ENCODE assay signal across 21 mouse cellular contexts in genomic region chr12:117236020-117236734, GRCm38 (mm10).
DNase-seq lines count a peak whose midpoint lies in the region; ATAC-seq lines count a peak whose summit lies in the region.
"Had no signal": no experiment of that assay in that cellular context is flagged by ENCODE, and none has a peak within 500 bp of the region (broad histone marks: within the 10 kb centered on the region; RNA-seq: fewer than 3 reads in every experiment).

No protein-coding gene starts in this region.

- WGBS in forebrain, embryonic 16.5 days, result 85% methylated on average over 4 of the region's 4 CpGs
- 78% methylated on average over 4 of the region's 4 CpGs for WGBS in forebrain, embryonic 11.5 days

- no peaks in the 10 kb centered on the region for H3K4me1 ChIP-seq in forebrain, embryonic 16.5 days (replicated peaks; ENCODE audit: control insufficient read depth, insufficient read depth, low read length)
- H3K4me1 ChIP-seq in forebrain, embryonic 11.5 days (replicated peaks; ENCODE audit: control insufficient read depth, insufficient read depth, low read length), result peaks cover 2% of the 10 kb centered on the region; the same call in 1 of the 2 replicates
- H3K4me1 ChIP-seq: heart, embryonic 10.5 days; hindbrain, embryonic 15.5 days had no signal

- ATAC-seq in granulocyte monocyte progenitor cell, adult 5-6 weeks (replicated peaks; ENCODE audit: poor library complexity, severe bottlenecking), result peak; percentile 56
- no peak for ATAC-seq in forebrain, embryonic 16.5 days
- no peak for ATAC-seq in forebrain, embryonic 11.5 days (replicated peaks; ENCODE audit: low FRiP score)
- ATAC-seq: CD4-positive, CD25-positive, alpha-beta regulatory T cell, adult 4 months; forebrain, embryonic 15.5 days had no signal

- H3K4me3 ChIP-seq in forebrain, embryonic 16.5 days (replicated peaks; ENCODE audit: low read length), result no peak overlapping the region
- no peak overlapping the region for H3K4me3 ChIP-seq in forebrain, embryonic 11.5 days (ENCODE audit: low read depth, low read length)
- H3K4me3 ChIP-seq: forebrain, embryonic 10.5 days; forebrain, embryonic 15.5 days; heart, adult 2 months; heart, embryonic 10.5 days; hindbrain, embryonic 12.5 days; hindbrain, embryonic 15.5 days had no signal

- no peak overlapping the region for H3K9ac ChIP-seq in forebrain, embryonic 16.5 days (replicated peaks; ENCODE audit: low read depth, low read length)
- no peak overlapping the region for H3K9ac ChIP-seq in forebrain, embryonic 11.5 days (ENCODE audit: low read length)
- H3K9ac ChIP-seq: forebrain, embryonic 15.5 days; hindbrain, embryonic 12.5 days; hindbrain, embryonic 15.5 days had no signal

- H3K4me2 ChIP-seq in forebrain, embryonic 16.5 days (ENCODE audit: low read length), result no peak overlapping the region
- no peak overlapping the region for H3K4me2 ChIP-seq in forebrain, embryonic 11.5 days (ENCODE audit: low read depth, low read length, severe bottlenecking)
- H3K4me2 ChIP-seq: forebrain, embryonic 15.5 days; hindbrain, embryonic 12.5 days; hindbrain, embryonic 15.5 days had no signal

- no peaks in the 10 kb centered on the region for H3K9me3 ChIP-seq in forebrain, embryonic 16.5 days (ENCODE audit: control insufficient read depth, low read length)
- no peaks in the 10 kb centered on the region for H3K9me3 ChIP-seq in forebrain, embryonic 11.5 days (ENCODE audit: control insufficient read depth, low read length)
- H3K9me3 ChIP-seq: forebrain, embryonic 10.5 days; forebrain, embryonic 15.5 days; heart, embryonic 10.5 days; hindbrain, embryonic 12.5 days; hindbrain, embryonic 15.5 days had no signal

- no peaks in the 10 kb centered on the region for H3K27me3 ChIP-seq in forebrain, embryonic 16.5 days (replicated peaks; ENCODE audit: control insufficient read depth, insufficient read depth, low read length)
- H3K27me3 ChIP-seq in forebrain, embryonic 11.5 days (ENCODE audit: control insufficient read depth, insufficient read depth, low read length), result no peaks in the 10 kb centered on the region
- H3K27me3 ChIP-seq: forebrain, embryonic 15.5 days; hindbrain, embryonic 12.5 days; hindbrain, embryonic 15.5 days had no signal

- no peak overlapping the region for H3K27ac ChIP-seq in forebrain, embryonic 16.5 days (ENCODE audit: low read length)
- H3K27ac ChIP-seq in forebrain, embryonic 11.5 days (ENCODE audit: low read depth, low read length), result no peak overlapping the region
- H3K27ac ChIP-seq: forebrain, embryonic 15.5 days; heart, adult 2 months; heart, embryonic 10.5 days; hindbrain, embryonic 12.5 days; hindbrain, embryonic 15.5 days had no signal

- H3K36me3 ChIP-seq in forebrain, embryonic 16.5 days (ENCODE audit: control insufficient read depth, insufficient read depth), result no peaks in the 10 kb centered on the region
- H3K36me3 ChIP-seq in forebrain, embryonic 11.5 days (ENCODE audit: control insufficient read depth, insufficient read depth, low read length), result peaks cover 5% of the 10 kb centered on the region; the same call in 1 of the 2 replicates
- H3K36me3 ChIP-seq: heart, embryonic 10.5 days had no signal

- DNase-seq in layer of hippocampus, adult 9-11 months, result peak; percentile 61
- no peak for DNase-seq in layer of hippocampus, adult 11-12 months (ENCODE audit: low spot score)
- DNase-seq in right cerebral cortex, adult 18-20 months, result peak; percentile 57
- no peak for DNase-seq in right cerebral cortex, postnatal 10 days (ENCODE audit: low spot score in 2 of 2)
- no peak for DNase-seq in forebrain, embryonic 11.5 days (ENCODE audit: low spot score)
- DNase-seq: adrenal gland, adult 2 months; adrenal gland, postnatal 14 days; cerebellum, adult 11-12 months; cerebellum, adult 8-10 months; cerebellum, postnatal 10 days; cerebellum, postnatal 36 days; gastrocnemius, postnatal 25 days; heart, adult 2 months had no signal

Comparison
In these comparisons a context has a peak if more than half of its experiments do, and no peak if none do; other contexts are left out.
1. DNase-seq: peak in layer of hippocampus, adult 9-11 months (single experiment) and right cerebral cortex, adult 18-20 months (single experiment); none in layer of hippocampus, adult 11-12 months (single experiment), right cerebral cortex, postnatal 10 days (0 of 2) and forebrain, embryonic 11.5 days (single experiment).